Mouse (Mus musculus) midbrain, embryonic 11.5 days (tissue): ENCODE measurements around the gene Zfp523. TPM values are rescaled to one million over a fixed set of nuclear protein-coding genes. Genes with fewer than 3 reads are reported as not detected.

Source experiments
- ATAC-seq: fragments of 200-750 bp; cut with Nextera tagmentation; 2 replicates; pipeline ENCODE4 v1.8.0; 2017; ENCODE audit warnings: moderate TSS enrichment, moderate library complexity; ENCODE audit not compliant: low FRiP score
- DNase-seq: peaks from one replicate; pipeline ENCODE4 v3.0.0; 2015; ENCODE audit warnings: low spot score; ENCODE audit errors: missing footprints
- H3K27ac ChIP-seq: fragments of 300-500 bp; sonication (generic); 2 replicates; pipeline ENCODE4 v1.5.1; 2014; ENCODE audit warnings: low read depth, low read length
- H3K27me3 ChIP-seq: fragments of 300-500 bp; sonication (generic); 2 replicates; pipeline ENCODE4 v1.6.1; 2014; ENCODE audit warnings: mild to moderate bottlenecking, low read length, moderate library complexity, mixed read lengths; ENCODE audit not compliant: control insufficient read depth, insufficient read depth
- H3K36me3 ChIP-seq: fragments of 300-500 bp; sonication (generic); 2 replicates; pipeline ENCODE4 v1.6.1; 2014; ENCODE audit warnings: mild to moderate bottlenecking, low read length, moderate library complexity, mixed read lengths; ENCODE audit not compliant: control insufficient read depth, insufficient read depth
- H3K4me1 ChIP-seq: fragments of 300-500 bp; sonication (generic); 2 replicates; pipeline ENCODE4 v1.6.1; 2014; ENCODE audit warnings: low read length; ENCODE audit not compliant: control insufficient read depth, insufficient read depth
- H3K4me2 ChIP-seq: fragments of 300-500 bp; sonication (generic); 2 replicates; pipeline ENCODE4 v1.6.1; 2014; ENCODE audit warnings: mild to moderate bottlenecking, moderate library complexity
- H3K4me3 ChIP-seq: fragments of 300-500 bp; sonication (generic); 2 replicates; pipeline ENCODE4 v1.5.1; 2014; ENCODE audit warnings: low read depth, low read length
- H3K9ac ChIP-seq: fragments of 300-500 bp; sonication (generic); 2 replicates; pipeline ENCODE4 v1.6.1; 2014; ENCODE audit warnings: low read length
- H3K9me3 ChIP-seq: fragments of 300-500 bp; sonication (generic); 2 replicates; pipeline ENCODE4 v1.6.1; 2016; ENCODE audit warnings: low read length; ENCODE audit not compliant: control insufficient read depth
- WGBS: fragments of 180-500 bp; shearing (Covaris S2); extraction: QIAGEN DNeasy Blood & Tissue Kit; methylation state at CpG from one replicate; pipeline ENCODE4 v1.1.7; 2014; 5-methylcytosine and 5-hydroxymethylcytosine counted together
- polyA plus RNA-seq: library from polyadenylated mRNA; unstranded; fragments of >200 nt; fragmentation: Nextera tagmentation; extraction: Ambion mirVana; gene quantifications from 2 replicates; pipeline ENCODE4 v1.2.1, GENCODE M21; 2014

Gene Zfp523
- polyA plus RNA-seq, 1 experiment from 2014 or later: 30.2 TPM

- H3K27ac ChIP-seq: peak overlapping the region; percentile 97
- H3K4me2 ChIP-seq: no peak overlapping the region; the same call in none of the 2 replicates
- 14% methylated on average over 13 of the region's 13 CpGs for WGBS
- peak overlapping the region; percentile 93 for H3K9ac ChIP-seq
- DNase-seq (peak; percentile 92), ATAC-seq (no peak)
- peaks cover 43% of the 10 kb centered on the region for H3K4me1 ChIP-seq
- H3K9me3 ChIP-seq: no peaks in the 10 kb centered on the region
- no peak overlapping the region for H3K4me3 ChIP-seq
- no peaks in the 10 kb centered on the region for H3K27me3 ChIP-seq
- no peaks in the 10 kb centered on the region for H3K36me3 ChIP-seq
Measured at GRCm38 (mm10) chr17:28140431-28141204, 36.3 kb upstream of the Zfp523 start.

- H3K4me2 ChIP-seq: peak overlapping the region; percentile 90
- H3K27ac ChIP-seq: peak overlapping the region; percentile 97
- under 1% methylated on average over 15 of the region's 15 CpGs for WGBS
- DNase-seq: peak; percentile 96
- peaks cover 49% of the 10 kb centered on the region for H3K4me1 ChIP-seq
- H3K4me3 ChIP-seq: peak overlapping the region; percentile 83
- H3K36me3 ChIP-seq: no peaks in the 10 kb centered on the region
- ATAC-seq: peak; percentile 39
- H3K9ac ChIP-seq: peak overlapping the region; percentile 93
- H3K9me3 ChIP-seq: no peaks in the 10 kb centered on the region
- H3K27me3 ChIP-seq: no peaks in the 10 kb centered on the region
Measured at GRCm38 (mm10) chr17:28141205-28141650, 35.7 kb upstream of the Zfp523 start.

GRCm38 (mm10) chr17:28141771-28142699 lies 34.9 kb upstream of the Zfp523 start, which contains the start of gene Scube3:
Scube3 (plus strand) TSS chr17:28142141.
- no peaks in the 10 kb centered on the region for H3K27me3 ChIP-seq
- peak within 1 kb of the TSS; percentile 93 for H3K9ac ChIP-seq
- H3K4me1 ChIP-seq: peaks cover 56% of the 10 kb centered on the region
- 0% methylated on average over 57 of the region's 97 CpGs for WGBS
- H3K4me2 ChIP-seq: peak within 1 kb of the TSS; percentile 90
- ATAC-seq (peak; percentile 76), DNase-seq (peak; percentile 98)
- H3K27ac ChIP-seq: peak within 1 kb of the TSS; percentile 97
- H3K4me3 ChIP-seq: peak within 1 kb of the TSS; percentile 83
- no peaks in the 10 kb centered on the region for H3K9me3 ChIP-seq
- no peaks in the 10 kb centered on the region for H3K36me3 ChIP-seq

- Histone ChIP-seq H3K36me3 (no peaks in the 10 kb centered on the region), H3K4me1 (peaks cover 59% of the 10 kb centered on the region), H3K9me3 (no peaks in the 10 kb centered on the region), H3K27me3 (no peaks in the 10 kb centered on the region), H3K27ac (peak overlapping the region; percentile 97), H3K4me3 (peak overlapping the region; percentile 83), H3K9ac (peak overlapping the region; percentile 93), H3K4me2 (peak overlapping the region; percentile 90)
- peak; percentile 94 for DNase-seq
- WGBS: 0% methylated on average over 33 of the region's 33 CpGs
- ATAC-seq: no peak; the same call in 1 of the 2 replicates
Measured at GRCm38 (mm10) chr17:28142700-28143610, 34.0 kb upstream of the Zfp523 start.

GRCm38 (mm10) chr17:28143751-28144150 lies 33.2 kb upstream of the Zfp523 start:
- H3K9ac ChIP-seq: peak overlapping the region; percentile 46
- no peaks in the 10 kb centered on the region for H3K9me3 ChIP-seq
- H3K4me2 ChIP-seq: peak overlapping the region; percentile 90
- H3K36me3 ChIP-seq: no peaks in the 10 kb centered on the region
- no peaks in the 10 kb centered on the region for H3K27me3 ChIP-seq
- H3K27ac ChIP-seq: peak overlapping the region; percentile 6; the same call in 1 of the 2 replicates
- peaks cover 59% of the 10 kb centered on the region for H3K4me1 ChIP-seq
- H3K4me3 ChIP-seq: peak overlapping the region; percentile 83
- DNase-seq (peak; percentile 88), ATAC-seq (no peak)
- 1% methylated on average over 9 of the region's 9 CpGs for WGBS

GRCm38 (mm10) chr17:28144241-28144640 lies 32.7 kb upstream of the Zfp523 start:
- Histone ChIP-seq H3K9me3 (no peaks in the 10 kb centered on the region), H3K4me1 (peaks cover 61% of the 10 kb centered on the region), H3K27me3 (no peaks in the 10 kb centered on the region), H3K4me3 (peak overlapping the region; percentile 83), H3K4me2 (peak overlapping the region; percentile 90), H3K9ac (peak overlapping the region; percentile 46), H3K36me3 (no peaks in the 10 kb centered on the region), H3K27ac (peak overlapping the region; percentile 6; the same call in 1 of the 2 replicates)
- peak; percentile 91 for DNase-seq
- 1% methylated on average over 6 of the region's 6 CpGs for WGBS
- ATAC-seq: no peak

- peaks cover 40% of the 10 kb centered on the region for H3K4me1 ChIP-seq
- H3K27me3 ChIP-seq: no peaks in the 10 kb centered on the region
- no peaks in the 10 kb centered on the region for H3K36me3 ChIP-seq
- H3K27ac ChIP-seq: no peak overlapping the region
- 83% methylated on average over 3 of the region's 3 CpGs for WGBS
- DNase-seq (no peak), ATAC-seq (no peak)
- no peak overlapping the region for H3K4me3 ChIP-seq
- H3K9me3 ChIP-seq: no peaks in the 10 kb centered on the region
- H3K4me2 ChIP-seq: no peak overlapping the region
- no peak overlapping the region for H3K9ac ChIP-seq
Measured at GRCm38 (mm10) chr17:28148288-28148687, 28.6 kb upstream of the Zfp523 start.

- no peak overlapping the region for H3K27ac ChIP-seq
Measured at GRCm38 (mm10) chr17:28149734-28150133, 27.2 kb upstream of the Zfp523 start.

More at GRCm38 (mm10) chr17:28149734-28150133, 27.2 kb upstream of the Zfp523 start:
- Histone ChIP-seq H3K9ac (no peak overlapping the region), H3K36me3 (0 out of 2 replicates have a peak, but pooled peaks cover 2% of the 10 kb centered on the region), H3K4me1 (peaks cover 27% of the 10 kb centered on the region), H3K27me3 (no peaks in the 10 kb centered on the region), H3K4me2 (no peak overlapping the region), H3K9me3 (no peaks in the 10 kb centered on the region), H3K4me3 (no peak overlapping the region)
- 74% methylated on average over 8 of the region's 8 CpGs for WGBS
- no peak for DNase-seq
- no peak for ATAC-seq
